Mouse (Mus musculus) small intestine, adult 2 months (tissue): Measurements from ENCODE around the gene Spata3. TPM values are rescaled to one million over a fixed set of nuclear protein-coding genes. Genes with fewer than 3 reads are reported as not detected.

Source experiments
- H3K27ac ChIP-seq: fragments of 200-500 bp; 2 replicates; pipeline ENCODE4 v1.5.1; 2012; ENCODE audit warnings: low read depth, low read length, control low read depth, inconsistent platforms; ENCODE audit not compliant: insufficient read depth
- H3K27me3 ChIP-seq: fragments of 200-500 bp; 2 replicates; pipeline ENCODE4 v1.6.1; 2012; ENCODE audit warnings: mild to moderate bottlenecking, moderate library complexity, low read length, inconsistent platforms; ENCODE audit not compliant: control insufficient read depth, insufficient read depth
- H3K36me3 ChIP-seq: fragments of 200-500 bp; 2 replicates; pipeline ENCODE4 v1.6.1; 2012; ENCODE audit warnings: mild to moderate bottlenecking, low read length, control low read depth, inconsistent platforms; ENCODE audit not compliant: control insufficient read depth, insufficient read depth
- H3K4me1 ChIP-seq: fragments of 200-500 bp; 2 replicates; pipeline ENCODE4 v1.6.1; 2012; ENCODE audit warnings: low read length, inconsistent platforms, mixed read lengths; ENCODE audit not compliant: control insufficient read depth, insufficient read depth, insufficient read length
- H3K4me3 ChIP-seq: fragments of 200-500 bp; 2 replicates; pipeline ENCODE4 v1.5.1; 2012; ENCODE audit warnings: low read depth, mild to moderate bottlenecking, control low read depth, inconsistent platforms, low read length, moderate library complexity
- CTCF ChIP-seq: fragments of 200-500 bp; IDR thresholded peaks from 2 replicates; pipeline ENCODE4 v1.5.1; 2012; ENCODE audit warnings: low read depth, mild to moderate bottlenecking, control low read depth, inconsistent platforms, low read length, moderate library complexity, mixed read lengths; ENCODE audit not compliant: insufficient replicate concordance, insufficient read length; ENCODE audit errors: extremely low read depth
- POLR2A ChIP-seq: fragments of 200-500 bp; IDR thresholded peaks from 2 replicates; pipeline ENCODE4 v1.6.1; 2012; ENCODE audit warnings: low read depth, mild to moderate bottlenecking, control low read depth, inconsistent platforms, low read length, moderate library complexity
- WGBS: fragments of 180-500 bp; shearing (Covaris S2); methylation state at CpG from one replicate; pipeline ENCODE4 v1.1.7; 2018; 5-methylcytosine and 5-hydroxymethylcytosine counted together
- polyA plus RNA-seq: library from polyadenylated mRNA; depleted of rRNA; stranded (reverse); fragments of >200 nt; gene quantifications from 2 replicates; pipeline ENCODE4 v1.2.3, GENCODE M21; 2012

Gene Spata3
- polyA plus RNA-seq, 1 experiment: not detected

DNA sequence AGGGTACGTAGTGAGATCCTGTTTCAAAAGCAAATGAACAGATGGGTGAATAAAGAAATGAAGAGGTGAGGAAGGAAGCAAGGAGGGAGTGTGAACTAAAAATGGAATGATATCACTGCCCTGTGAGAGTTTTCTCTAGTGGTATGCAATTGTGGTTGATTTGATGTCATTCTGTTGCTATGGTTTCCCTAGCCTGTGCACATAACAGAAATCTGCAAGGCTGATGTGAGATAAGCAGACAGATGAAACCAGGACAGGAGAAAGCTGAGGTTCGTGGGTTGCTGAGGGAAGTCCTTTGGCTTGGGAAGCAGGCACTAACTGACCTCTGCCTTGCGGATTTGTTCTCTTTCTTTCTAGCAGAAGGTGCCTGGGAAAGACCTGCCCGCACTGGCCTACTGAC, 31.6 kb downstream of the Spata3 start:
- 79% methylated on average over 4 of the region's 4 CpGs for WGBS
- Histone ChIP-seq H3K27ac (no peak overlapping the region), H3K4me3 (no peak overlapping the region), H3K27me3 (no peaks in the 10 kb centered on the region), H3K4me1 (peaks cover 5% of the 10 kb centered on the region), H3K36me3 (peaks cover 12% of the 10 kb centered on the region)
- TF ChIP-seq CTCF: no peak
- TF ChIP-seq POLR2A: no peak

DNA sequence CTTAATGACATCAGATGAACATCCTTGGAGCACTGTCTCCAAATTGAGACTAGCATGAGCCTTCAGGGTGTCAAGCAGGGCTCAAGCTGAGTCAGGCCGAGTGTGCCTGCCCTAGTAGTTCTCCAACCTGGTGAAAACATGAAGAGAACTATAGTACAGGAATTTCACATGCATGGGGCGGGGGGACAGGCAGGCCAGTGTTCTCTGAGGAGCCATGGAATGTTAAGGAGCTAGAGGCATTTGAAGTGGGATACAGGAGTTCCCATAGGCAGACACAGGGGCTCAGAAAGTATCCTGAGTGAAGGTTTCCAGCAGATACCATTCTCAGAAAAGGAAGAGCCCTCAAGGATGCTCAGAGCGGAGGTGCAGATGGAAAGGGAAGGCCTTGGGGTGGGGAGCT, 32.1 kb downstream of the Spata3 start:
- TF ChIP-seq CTCF (no peak), POLR2A (no peak)
- Histone ChIP-seq H3K27me3 (no peaks in the 10 kb centered on the region), H3K4me3 (no peak overlapping the region), H3K4me1 (peaks cover 5% of the 10 kb centered on the region), H3K36me3 (peaks cover 16% of the 10 kb centered on the region), H3K27ac (no peak overlapping the region)
- WGBS: 94% methylated on average over 3 of the region's 3 CpGs

DNA sequence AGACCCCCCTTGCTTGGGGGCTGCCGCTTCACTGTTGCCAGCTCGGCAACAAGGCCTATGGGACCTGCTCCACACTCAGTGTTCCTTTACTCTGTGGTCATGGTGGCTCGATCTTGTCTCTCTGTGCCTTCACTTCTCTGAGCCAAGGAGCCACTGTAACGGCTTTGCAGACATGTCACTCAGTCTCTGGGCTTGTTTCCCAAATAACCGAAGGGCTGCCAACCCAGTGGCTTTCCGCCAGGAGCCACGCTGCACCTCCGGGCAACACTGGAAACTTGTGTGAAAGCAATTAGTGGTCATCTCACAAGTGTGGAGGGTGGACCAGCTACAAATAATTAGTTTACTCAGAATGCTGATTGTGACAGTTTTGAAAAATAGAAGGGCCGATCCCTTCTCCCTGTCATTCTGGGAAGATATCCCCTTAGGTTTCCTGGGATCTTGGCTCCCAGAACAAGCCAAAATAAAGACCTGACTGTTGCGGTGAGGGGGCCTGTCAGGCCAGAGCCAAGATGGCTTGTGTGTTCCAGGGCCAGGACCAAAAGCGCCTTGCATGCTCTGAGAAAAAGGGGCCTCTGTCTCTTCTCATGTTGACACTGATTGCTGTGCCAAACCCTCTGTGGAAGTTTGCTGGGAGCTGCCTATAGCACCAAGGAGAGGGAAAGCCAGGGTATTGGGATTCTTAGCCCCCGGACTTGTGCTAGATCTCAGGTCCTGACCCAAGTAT, 36.7 kb downstream of the Spata3 start:
- Histone ChIP-seq H3K4me1 (peaks cover 14% of the 10 kb centered on the region; the same call in 1 of the 2 replicates), H3K27me3 (no peaks in the 10 kb centered on the region), H3K36me3 (peaks cover 20% of the 10 kb centered on the region), H3K4me3 (no peak overlapping the region), H3K27ac (no peak overlapping the region)
- TF ChIP-seq CTCF: no peak
- no peak for TF ChIP-seq POLR2A
- WGBS: 69% methylated on average over 12 of the region's 12 CpGs

DNA sequence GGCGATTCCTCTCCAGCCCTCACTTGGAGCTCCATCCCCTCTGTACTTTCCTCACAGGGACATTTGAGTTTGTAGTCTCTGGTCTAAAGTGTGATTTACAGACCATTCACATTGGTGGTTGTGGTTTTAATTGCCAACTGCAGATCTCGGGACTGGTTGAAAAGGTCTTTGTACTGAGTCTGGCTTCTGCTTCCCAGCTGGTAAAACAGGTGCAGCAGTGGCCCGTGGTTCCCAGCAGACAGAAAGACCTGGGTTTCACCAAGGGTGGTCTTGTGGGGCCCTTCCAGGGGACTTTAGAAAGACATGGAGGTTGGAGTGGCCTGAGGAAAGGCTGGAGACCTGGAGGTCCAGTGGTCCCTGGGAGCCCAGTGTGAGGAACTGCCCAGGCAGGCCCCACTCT, 38.3 kb downstream of the Spata3 start:
- no peak overlapping the region for H3K27ac ChIP-seq
- peaks cover 17% of the 10 kb centered on the region; the same call in 1 of the 2 replicates for H3K4me1 ChIP-seq
- no peak for TF ChIP-seq CTCF
- no peak for TF ChIP-seq POLR2A
- no peaks in the 10 kb centered on the region for H3K27me3 ChIP-seq
- no peak overlapping the region for H3K4me3 ChIP-seq
- H3K36me3 ChIP-seq: peaks cover 16% of the 10 kb centered on the region
- 32% methylated on average over 3 of the region's 3 CpGs for WGBS

DNA sequence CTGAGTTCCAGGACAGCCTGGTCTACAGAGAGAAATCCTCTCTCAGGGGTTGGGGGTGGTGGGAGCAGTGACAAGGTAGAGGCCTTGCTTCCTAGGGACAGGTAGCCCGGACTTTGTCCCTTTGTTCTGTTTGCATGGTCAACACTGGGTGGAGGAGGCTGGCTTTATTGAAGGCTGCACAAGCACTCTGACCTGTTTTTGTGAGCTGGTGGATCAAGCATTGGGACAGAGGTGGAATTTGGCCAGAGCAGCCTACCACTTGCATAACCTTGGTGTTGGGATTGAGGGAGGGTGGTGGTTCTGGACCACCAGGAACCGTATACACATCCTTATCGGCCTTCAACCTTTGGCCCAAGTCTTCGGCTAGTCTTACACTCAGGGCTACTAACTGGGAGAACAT, 39.7 kb downstream of the Spata3 start:
- Histone ChIP-seq H3K27me3 (no peaks in the 10 kb centered on the region), H3K4me3 (no peak overlapping the region), H3K36me3 (peaks cover 12% of the 10 kb centered on the region), H3K4me1 (peaks cover 17% of the 10 kb centered on the region; the same call in 1 of the 2 replicates), H3K27ac (peak overlapping the region; percentile 55)
- TF ChIP-seq CTCF: no peak
- TF ChIP-seq POLR2A: no peak
- WGBS: 34% methylated on average over 4 of the region's 4 CpGs

DNA sequence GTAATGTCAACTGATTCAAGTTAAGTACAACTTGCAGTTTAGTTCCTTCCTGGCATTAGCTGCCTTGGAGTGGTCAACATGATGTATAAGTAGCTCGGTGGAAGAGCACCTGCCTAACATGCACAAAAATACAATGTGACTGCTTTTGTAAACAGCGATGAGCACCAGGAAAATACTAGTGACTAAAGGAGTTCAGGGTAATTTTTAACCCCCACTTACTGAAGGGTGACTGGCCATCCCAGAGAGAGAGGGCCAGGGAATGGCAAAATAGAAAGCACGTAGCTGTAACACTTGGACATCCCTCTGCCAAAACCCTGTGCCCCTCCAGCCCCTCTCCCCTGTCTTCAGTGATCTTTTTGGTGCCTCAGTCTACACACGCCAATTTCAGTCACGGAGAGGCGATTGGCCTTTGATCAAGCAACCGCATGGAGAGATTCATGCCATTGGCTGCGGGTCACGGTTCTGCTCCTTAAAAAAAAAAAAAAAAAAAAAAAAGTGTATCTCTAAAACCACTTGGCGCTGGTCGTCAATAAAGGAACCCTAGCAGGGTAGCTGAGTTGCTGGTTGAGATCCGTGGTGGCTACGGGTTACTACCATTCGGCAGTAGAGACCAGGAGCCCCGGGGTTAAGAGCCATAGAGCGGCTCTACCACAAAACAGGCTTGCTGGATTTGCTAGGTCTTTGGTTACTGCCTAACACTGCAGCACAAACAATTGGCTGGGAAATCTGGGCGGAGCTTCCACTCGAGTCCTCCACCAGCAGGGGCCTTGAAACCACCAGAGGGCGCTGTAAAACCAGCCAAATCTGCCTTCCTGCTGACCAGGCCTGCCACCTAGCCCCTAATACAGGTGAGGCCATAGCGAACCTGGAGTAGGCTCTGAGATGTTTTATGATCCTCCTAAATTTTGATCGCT, 42.5 kb downstream of the Spata3 start:
- Histone ChIP-seq H3K36me3 (0 out of 2 replicates have a peak, but pooled peaks cover 2% of the 10 kb centered on the region), H3K27ac (peak overlapping the region; percentile 19; the same call in 1 of the 2 replicates), H3K27me3 (no peaks in the 10 kb centered on the region), H3K4me3 (peak overlapping the region; percentile 54), H3K4me1 (peaks cover 17% of the 10 kb centered on the region; the same call in 1 of the 2 replicates)
- peak; percentile 97 for TF ChIP-seq CTCF
- no peak for TF ChIP-seq POLR2A
- WGBS: 7% methylated on average over 21 of the region's 21 CpGs

DNA sequence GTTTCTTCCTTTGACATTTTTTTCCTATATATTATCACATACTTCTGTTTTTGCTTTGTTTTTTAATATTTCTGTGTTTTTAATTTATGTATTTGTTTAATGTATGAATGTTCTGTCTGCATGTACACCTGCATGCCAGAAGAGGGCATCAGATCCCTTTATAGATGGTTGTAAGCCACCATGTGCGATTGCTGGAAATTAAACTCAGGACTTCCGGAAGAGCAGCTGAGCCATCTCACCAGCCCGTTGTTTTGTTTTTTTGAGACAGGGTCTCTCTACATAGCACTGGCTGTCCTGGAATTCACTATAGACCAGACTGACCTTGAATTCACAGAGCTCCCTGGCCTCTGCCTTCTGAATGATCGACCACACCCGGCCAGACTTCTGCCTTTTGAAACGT, 45.9 kb downstream of the Spata3 start:
- H3K36me3 ChIP-seq: 0 out of 2 replicates have a peak, but pooled peaks cover 1% of the 10 kb centered on the region
- no peak for TF ChIP-seq POLR2A
- peak; percentile 5; the same call in 1 of the 2 replicates for TF ChIP-seq CTCF
- H3K4me3 ChIP-seq: no peak overlapping the region
- peaks cover 4% of the 10 kb centered on the region; the same call in 1 of the 2 replicates for H3K4me1 ChIP-seq
- H3K27ac ChIP-seq: no peak overlapping the region
- no peaks in the 10 kb centered on the region for H3K27me3 ChIP-seq
- WGBS: 66% methylated on average over 6 of the region's 6 CpGs
